Mouse (Mus musculus): ENCODE data around the gene Ints14. TPM values are rescaled to one million over a fixed set of nuclear protein-coding genes. Genes with fewer than 3 reads are reported as not detected.
A peak's percentile ranks its signal among the peaks of the same experiment; 100 is the strongest.

The Ints14 gene
- polyA plus RNA-seq, 1 experiment: 16.5 TPM

DNA sequence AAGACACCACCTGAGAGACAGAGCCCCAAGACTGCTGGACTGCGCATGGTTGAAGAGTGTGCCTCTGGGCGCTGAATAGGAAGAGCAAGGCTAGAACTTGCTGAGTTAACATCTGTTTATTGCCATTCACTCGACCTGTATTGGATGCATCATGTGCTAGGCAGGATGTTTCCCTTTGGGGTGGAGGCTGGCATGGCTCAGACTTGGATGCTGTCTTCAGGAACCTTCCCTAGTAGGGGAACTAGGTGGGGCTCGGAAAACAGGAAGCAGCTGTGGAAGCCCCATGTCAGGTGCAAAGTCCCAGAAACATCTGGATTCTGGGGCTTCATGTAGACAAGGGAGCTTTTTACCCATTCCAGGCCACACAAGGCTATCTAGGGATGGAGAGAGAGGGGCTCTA, 30.4 kb upstream of the Ints14 start:
- 82% methylated on average over 4 of the region's 4 CpGs for WGBS
- Histone ChIP-seq H3K36me3 (ENCODE audit: control insufficient read depth, insufficient read depth, low read length) (no peaks in the 10 kb centered on the region), H3K4me1 (ENCODE audit: control insufficient read depth, insufficient read depth, low read length) (no peaks in the 10 kb centered on the region), H3K27me3 (replicated peaks; ENCODE audit: control insufficient read depth, insufficient read depth, low read length) (no peaks in the 10 kb centered on the region), H3K27ac (ENCODE audit: insufficient read depth, low read depth, low read length) (no peak overlapping the region), H3K4me3 (ENCODE audit: insufficient read depth, low read depth, low read length) (no peak overlapping the region)
- DNase-seq: no peak
- TF ChIP-seq CTCF (conservative IDR thresholded peaks at IDR 0.05; ENCODE audit: insufficient read depth, insufficient read length, low read depth, low read length): no peak
- TF ChIP-seq POLR2A (IDR thresholded peaks at IDR 0.05; ENCODE audit: low read depth, low read length): no peak

DNA sequence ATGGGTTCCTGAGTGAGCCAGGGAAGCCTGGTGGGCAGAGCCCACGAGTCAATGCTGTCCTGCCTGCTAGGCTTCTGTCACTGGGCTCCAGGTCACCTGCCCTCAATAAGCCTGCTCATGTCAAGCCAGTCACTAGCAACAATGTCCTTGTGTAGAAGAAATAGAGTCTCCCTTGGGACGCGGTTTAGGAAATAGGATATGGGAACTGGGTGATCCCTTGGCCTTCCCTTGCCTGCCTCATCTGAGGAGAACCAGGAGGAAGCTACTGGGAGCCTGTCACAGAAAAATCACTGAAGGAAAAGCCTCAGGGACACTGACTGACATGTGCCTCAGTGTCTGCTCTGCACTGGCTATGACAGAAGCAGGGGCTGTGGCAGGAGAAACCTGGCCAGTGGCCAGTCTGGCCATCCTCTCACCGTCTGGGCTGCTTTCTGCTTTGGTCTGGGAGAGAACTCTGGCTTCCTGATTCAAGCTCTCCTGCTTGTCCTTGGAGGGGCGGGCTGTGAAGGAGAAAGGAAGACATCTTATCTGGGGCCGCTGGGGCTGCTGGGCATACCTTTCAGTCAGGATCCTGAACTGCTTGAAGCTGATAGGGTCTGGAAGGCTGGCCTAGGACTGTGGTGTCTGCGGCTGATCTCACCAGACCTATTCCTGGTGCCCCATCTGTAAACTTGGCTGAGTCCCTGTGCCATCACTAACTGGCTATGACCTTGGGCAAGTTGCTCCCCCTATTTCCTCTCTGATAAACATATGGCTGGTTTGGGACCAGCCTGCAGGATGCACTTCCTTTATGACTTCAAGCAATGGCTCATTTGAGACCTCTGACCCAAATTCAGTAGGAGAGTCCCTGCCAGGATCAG, 28.7 kb upstream of the Ints14 start:
- WGBS: 70% methylated on average over 7 of the region's 7 CpGs
- no peak for TF ChIP-seq CTCF (conservative IDR thresholded peaks at IDR 0.05; ENCODE audit: insufficient read depth, insufficient read length, low read depth, low read length)
- no peak for TF ChIP-seq POLR2A (IDR thresholded peaks at IDR 0.05; ENCODE audit: low read depth, low read length)
- no peak overlapping the region for H3K27ac ChIP-seq (ENCODE audit: insufficient read depth, low read depth, low read length)

DNA sequence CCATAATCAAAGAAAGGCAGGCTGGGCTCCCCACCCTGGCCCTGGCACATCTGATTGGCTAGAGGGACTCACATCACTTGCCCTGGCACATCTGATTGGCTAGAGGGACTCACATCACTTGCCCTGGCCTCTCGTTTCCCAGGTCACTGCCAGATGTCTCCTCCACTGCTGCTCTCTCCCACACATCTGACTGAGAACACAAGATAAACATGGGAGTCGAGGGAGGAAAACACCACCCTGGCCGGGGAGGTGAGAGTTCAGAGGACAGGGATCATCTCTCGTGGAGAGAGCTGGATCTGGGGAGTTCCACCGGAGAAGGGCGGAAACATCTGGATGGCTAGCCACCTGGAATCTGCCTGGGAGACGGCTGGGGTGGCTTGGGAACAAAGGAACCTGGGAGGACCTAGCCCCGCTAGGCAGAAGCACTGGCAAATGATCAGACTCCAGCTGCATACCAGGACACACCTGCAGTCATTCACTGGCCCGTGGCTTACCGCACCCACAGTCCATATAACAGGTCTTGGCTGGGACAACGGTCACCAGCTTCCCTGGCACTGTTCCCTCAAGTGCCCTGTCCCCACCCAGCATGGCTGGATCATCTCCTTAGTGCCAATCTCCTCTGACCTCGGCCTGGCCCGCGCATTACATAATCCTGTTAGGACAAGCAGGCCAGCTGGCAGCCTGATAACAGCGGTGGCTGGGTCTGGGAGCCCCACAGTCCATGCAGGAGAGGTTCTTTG, 26.5 kb upstream of the Ints14 start:
- no peaks in the 10 kb centered on the region for H3K27me3 ChIP-seq (replicated peaks; ENCODE audit: control insufficient read depth, insufficient read depth, low read length)
- WGBS: 25% methylated on average over 15 of the region's 15 CpGs
- no peaks in the 10 kb centered on the region for H3K36me3 ChIP-seq (ENCODE audit: control insufficient read depth, insufficient read depth, low read length)
- TF ChIP-seq POLR2A (IDR thresholded peaks at IDR 0.05; ENCODE audit: low read depth, low read length) (no peak), CTCF (conservative IDR thresholded peaks at IDR 0.05; ENCODE audit: insufficient read depth, insufficient read length, low read depth, low read length) (no peak)
- peak; percentile 72 for DNase-seq
- no peak overlapping the region for H3K4me3 ChIP-seq (ENCODE audit: insufficient read depth, low read depth, low read length)
- no peak overlapping the region for H3K27ac ChIP-seq (ENCODE audit: insufficient read depth, low read depth, low read length)
- H3K4me1 ChIP-seq (ENCODE audit: control insufficient read depth, insufficient read depth, low read length): no peaks in the 10 kb centered on the region

More for the DNA sequence above, 28.7 kb upstream of the Ints14 start:
- no peaks in the 10 kb centered on the region for H3K27me3 ChIP-seq (replicated peaks; ENCODE audit: control insufficient read depth, insufficient read depth, low read length)
- H3K4me1 ChIP-seq (ENCODE audit: control insufficient read depth, insufficient read depth, low read length): no peaks in the 10 kb centered on the region
- no peak for DNase-seq
- no peaks in the 10 kb centered on the region for H3K36me3 ChIP-seq (ENCODE audit: control insufficient read depth, insufficient read depth, low read length)
- H3K4me3 ChIP-seq (ENCODE audit: insufficient read depth, low read depth, low read length): no peak overlapping the region

DNA sequence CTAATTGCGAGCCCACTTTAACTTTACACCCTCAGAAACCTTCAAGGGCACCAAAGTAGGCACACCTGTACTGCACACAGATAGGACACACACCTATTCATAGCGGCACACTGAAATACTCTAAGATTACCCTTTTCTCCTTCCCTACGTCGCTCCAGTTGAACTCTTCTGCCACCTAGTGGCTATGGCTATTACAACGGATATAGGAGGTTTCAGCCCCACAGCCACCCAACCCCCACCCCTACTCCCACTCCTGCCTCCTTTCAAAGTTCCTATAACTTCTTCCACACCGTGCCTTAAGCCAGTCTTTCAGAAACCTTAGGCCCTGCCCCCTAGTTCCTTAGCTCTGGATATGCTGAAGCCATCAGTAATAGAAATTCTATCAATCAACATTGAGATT, 24.2 kb upstream of the Ints14 start:
- Histone ChIP-seq H3K36me3 (ENCODE audit: control insufficient read depth, insufficient read depth, low read length) (no peaks in the 10 kb centered on the region), H3K27me3 (replicated peaks; ENCODE audit: control insufficient read depth, insufficient read depth, low read length) (no peaks in the 10 kb centered on the region), H3K27ac (ENCODE audit: insufficient read depth, low read depth, low read length) (no peak overlapping the region), H3K4me1 (ENCODE audit: control insufficient read depth, insufficient read depth, low read length) (no peaks in the 10 kb centered on the region), H3K4me3 (ENCODE audit: insufficient read depth, low read depth, low read length) (no peak overlapping the region)
- no peak for TF ChIP-seq POLR2A (IDR thresholded peaks at IDR 0.05; ENCODE audit: low read depth, low read length)
- peak; percentile 67 for TF ChIP-seq CTCF (conservative IDR thresholded peaks at IDR 0.05; ENCODE audit: insufficient read depth, insufficient read length, low read depth, low read length)
- peak; percentile 60 for DNase-seq
- WGBS: 5% methylated on average over 6 of the region's 6 CpGs

DNA sequence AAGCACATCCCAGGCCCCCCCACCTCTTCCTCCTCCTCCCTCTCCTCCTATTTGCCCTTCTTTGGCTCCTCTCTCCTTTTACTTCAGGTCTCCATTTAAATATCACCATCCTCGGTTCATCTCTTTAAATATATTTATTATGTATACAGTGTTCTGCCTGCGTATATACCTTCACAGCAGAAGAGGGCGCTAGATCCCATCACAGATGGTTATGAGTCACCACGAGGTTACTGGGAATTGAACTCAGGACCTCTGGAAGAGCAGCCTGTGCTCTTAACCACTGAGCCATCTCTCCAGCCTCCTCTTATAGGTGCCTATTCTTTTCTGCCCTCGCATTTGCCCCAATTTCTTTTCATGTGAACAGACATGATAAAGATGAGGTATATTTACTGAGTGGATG, 23.2 kb upstream of the Ints14 start:
- WGBS: 58% methylated on average over 5 of the region's 5 CpGs
- H3K27me3 ChIP-seq (replicated peaks; ENCODE audit: control insufficient read depth, insufficient read depth, low read length): no peaks in the 10 kb centered on the region

DNA sequence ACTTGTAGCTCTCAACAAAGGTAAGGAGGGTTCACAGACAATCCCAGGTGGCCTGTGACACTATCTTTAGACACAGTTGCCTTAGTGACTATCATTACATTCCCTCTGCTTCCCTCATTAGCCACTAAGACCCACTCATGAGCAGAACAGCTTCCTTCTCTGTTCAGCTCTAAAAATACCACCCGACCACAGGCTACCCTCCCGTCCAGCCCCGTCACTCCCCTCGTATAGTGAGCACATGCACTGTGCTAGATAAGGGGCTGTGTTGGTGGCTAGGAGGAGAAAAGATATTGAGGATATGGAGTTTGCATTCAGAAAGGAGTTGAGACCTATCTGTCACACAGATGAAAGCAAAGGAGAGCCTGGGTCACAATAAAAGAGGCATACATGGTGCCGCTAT, 22.2 kb upstream of the Ints14 start:
- no peak for DNase-seq
- H3K36me3 ChIP-seq (ENCODE audit: control insufficient read depth, insufficient read depth, low read length): no peaks in the 10 kb centered on the region
- 80% methylated on average over 5 of the region's 5 CpGs for WGBS
- H3K27me3 ChIP-seq (replicated peaks; ENCODE audit: control insufficient read depth, insufficient read depth, low read length): no peaks in the 10 kb centered on the region
- H3K4me3 ChIP-seq (ENCODE audit: insufficient read depth, low read depth, low read length): no peak overlapping the region
- H3K4me1 ChIP-seq (ENCODE audit: control insufficient read depth, insufficient read depth, low read length): no peaks in the 10 kb centered on the region
- TF ChIP-seq CTCF (conservative IDR thresholded peaks at IDR 0.05; ENCODE audit: insufficient read depth, insufficient read length, low read depth, low read length) (no peak), POLR2A (IDR thresholded peaks at IDR 0.05; ENCODE audit: low read depth, low read length) (no peak)
- H3K27ac ChIP-seq (ENCODE audit: insufficient read depth, low read depth, low read length): no peak overlapping the region

More for the DNA sequence above, 23.2 kb upstream of the Ints14 start:
- Histone ChIP-seq H3K27ac (ENCODE audit: insufficient read depth, low read depth, low read length) (no peak overlapping the region), H3K4me3 (ENCODE audit: insufficient read depth, low read depth, low read length) (no peak overlapping the region), H3K36me3 (ENCODE audit: control insufficient read depth, insufficient read depth, low read length) (no peaks in the 10 kb centered on the region), H3K4me1 (ENCODE audit: control insufficient read depth, insufficient read depth, low read length) (no peaks in the 10 kb centered on the region)
- TF ChIP-seq POLR2A (IDR thresholded peaks at IDR 0.05; ENCODE audit: low read depth, low read length): no peak
- no peak for TF ChIP-seq CTCF (conservative IDR thresholded peaks at IDR 0.05; ENCODE audit: insufficient read depth, insufficient read length, low read depth, low read length)
- DNase-seq: no peak

DNA sequence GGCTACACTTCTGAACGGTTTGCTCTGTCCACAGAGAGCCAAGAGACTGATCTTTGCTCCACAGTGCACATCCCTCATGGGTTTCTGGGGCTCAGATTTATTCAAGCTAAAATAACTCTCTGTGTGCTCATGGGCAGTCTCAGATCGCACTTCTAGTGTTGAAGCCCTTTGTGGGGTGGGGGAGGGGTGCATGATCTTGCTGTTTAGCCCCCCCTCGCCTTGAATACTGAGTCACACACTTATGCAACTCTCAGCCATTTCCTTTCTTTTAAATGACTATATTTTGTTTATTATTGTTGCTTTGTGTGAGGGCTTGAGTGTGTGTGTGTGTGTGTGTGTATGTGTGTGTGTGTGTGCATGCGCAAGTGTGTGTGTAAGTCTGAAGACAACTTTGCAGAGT, 21.4 kb upstream of the Ints14 start:
- no peaks in the 10 kb centered on the region for H3K36me3 ChIP-seq (ENCODE audit: control insufficient read depth, insufficient read depth, low read length)
- TF ChIP-seq CTCF (conservative IDR thresholded peaks at IDR 0.05; ENCODE audit: insufficient read depth, insufficient read length, low read depth, low read length) (no peak), POLR2A (IDR thresholded peaks at IDR 0.05; ENCODE audit: low read depth, low read length) (no peak)
- H3K4me1 ChIP-seq (ENCODE audit: control insufficient read depth, insufficient read depth, low read length): no peaks in the 10 kb centered on the region
- no peak overlapping the region for H3K4me3 ChIP-seq (ENCODE audit: insufficient read depth, low read depth, low read length)
- DNase-seq: no peak
- 44% methylated on average over 4 of the region's 4 CpGs for WGBS
- no peaks in the 10 kb centered on the region for H3K27me3 ChIP-seq (replicated peaks; ENCODE audit: control insufficient read depth, insufficient read depth, low read length)
- H3K27ac ChIP-seq (ENCODE audit: insufficient read depth, low read depth, low read length): no peak overlapping the region
